Mouse (Mus musculus): ENCODE measurements around the gene Gm32802. TPM values are rescaled to one million over a fixed set of nuclear protein-coding genes. Genes with fewer than 3 reads are reported as not detected.
"Not testable (repeated sequence)": the region's sequence is repeated elsewhere in the genome, so short reads cannot be mapped to it uniquely, and the experiment has no call there.

Gm32802 gene
- not detected in 2 replicates for polyA plus RNA-seq (2012)

GRCm38 (mm10) chr10:118258388-118258787 is at the start of gene Gm32802:
Gene Gm32802, plus strand, starts transcription at chr10:118258688.
- not testable (repeated sequence) for H3K4me1 ChIP-seq (ENCODE audit: control insufficient read depth); H3K36me3 ChIP-seq (ENCODE audit: control insufficient read depth); H3K27me3 ChIP-seq (ENCODE audit: control insufficient read depth); H3K4me3 ChIP-seq (replicated peaks); H3K9me3 ChIP-seq (ENCODE audit: control insufficient read depth, low read length)

GRCm38 (mm10) chr10:118215719-118216393 is 42.6 kb upstream of the Gm32802 start:
- not testable (repeated sequence) for H3K4me3 ChIP-seq (replicated peaks); H3K4me1 ChIP-seq (ENCODE audit: control insufficient read depth); H3K27me3 ChIP-seq (ENCODE audit: control insufficient read depth); H3K9me3 ChIP-seq (ENCODE audit: control insufficient read depth, low read length); H3K36me3 ChIP-seq (ENCODE audit: control insufficient read depth)

GRCm38 (mm10) chr10:118227629-118228028 is 30.9 kb upstream of the Gm32802 start:
- not testable (repeated sequence) for H3K36me3 ChIP-seq (ENCODE audit: control insufficient read depth); H3K27me3 ChIP-seq (ENCODE audit: control insufficient read depth); H3K9me3 ChIP-seq (ENCODE audit: control insufficient read depth, low read length); H3K4me3 ChIP-seq (replicated peaks); H3K4me1 ChIP-seq (ENCODE audit: control insufficient read depth)

GRCm38 (mm10) chr10:118232607-118233006 is 25.9 kb upstream of the Gm32802 start:
- H3K27me3 ChIP-seq (ENCODE audit: control insufficient read depth); H3K9me3 ChIP-seq (ENCODE audit: control insufficient read depth, low read length); H3K4me1 ChIP-seq (ENCODE audit: control insufficient read depth); H3K36me3 ChIP-seq (ENCODE audit: control insufficient read depth); H3K4me3 ChIP-seq (replicated peaks): not testable (repeated sequence)

DNA sequence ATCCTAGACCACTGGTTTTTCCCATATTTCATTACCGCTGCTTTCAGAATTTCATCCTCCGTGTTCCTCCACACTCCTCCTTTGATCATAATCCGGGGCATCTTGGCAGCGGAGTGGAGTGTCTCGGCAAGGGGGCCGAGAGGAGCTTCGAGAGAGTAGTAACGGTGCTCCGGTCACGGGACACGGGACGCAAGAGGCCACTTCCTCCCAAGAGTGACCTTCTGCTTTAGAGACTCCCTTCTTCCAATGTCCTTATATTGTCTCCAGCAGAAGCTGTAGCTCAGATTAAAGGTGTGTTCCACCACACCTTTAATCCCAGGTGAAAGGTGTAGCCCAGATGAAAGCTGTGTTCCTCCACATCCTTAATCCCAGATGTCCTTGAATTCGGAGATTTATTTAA is 17.8 kb upstream of the Gm32802 start, which contains the start of gene Gm32717:
Gene Gm32717, minus strand, starts transcription at position 101 of the 400 bp plus-strand sequence.
- H3K27me3 ChIP-seq (ENCODE audit: control insufficient read depth); H3K36me3 ChIP-seq (ENCODE audit: control insufficient read depth); H3K4me1 ChIP-seq (ENCODE audit: control insufficient read depth); H3K4me3 ChIP-seq (replicated peaks); H3K9me3 ChIP-seq (ENCODE audit: control insufficient read depth, low read length): not testable (repeated sequence)

- H3K27me3 ChIP-seq (ENCODE audit: control insufficient read depth); H3K36me3 ChIP-seq (ENCODE audit: control insufficient read depth); H3K9me3 ChIP-seq (ENCODE audit: control insufficient read depth, low read length); H3K4me1 ChIP-seq (ENCODE audit: control insufficient read depth); H3K4me3 ChIP-seq (replicated peaks): not testable (repeated sequence)
Observed at GRCm38 (mm10) chr10:118249006-118249595, 9.4 kb upstream of the Gm32802 start.

GRCm38 (mm10) chr10:118250852-118251295 is 7.6 kb upstream of the Gm32802 start:
- no peaks in the 10 kb centered on the region for H3K27me3 ChIP-seq (ENCODE audit: control insufficient read depth)
- H3K4me3 ChIP-seq (replicated peaks): no peak overlapping the region
- H3K36me3 ChIP-seq (ENCODE audit: control insufficient read depth): no peaks in the 10 kb centered on the region
- H3K4me1 ChIP-seq (ENCODE audit: control insufficient read depth): no peaks in the 10 kb centered on the region
- TF ChIP-seq TAL1 (IDR thresholded peaks at IDR 0.05; ENCODE audit: low read length) (no peak), GATA1 (IDR thresholded peaks at IDR 0.05; ENCODE audit: low read length) (no peak)
- H3K9me3 ChIP-seq (ENCODE audit: control insufficient read depth, low read length): no peaks in the 10 kb centered on the region; the same call in 1 of the 2 replicates

- H3K36me3 ChIP-seq (ENCODE audit: control insufficient read depth); H3K4me3 ChIP-seq (replicated peaks); H3K4me1 ChIP-seq (ENCODE audit: control insufficient read depth); H3K27me3 ChIP-seq (ENCODE audit: control insufficient read depth); H3K9me3 ChIP-seq (ENCODE audit: control insufficient read depth, low read length): not testable (repeated sequence)
Observed at GRCm38 (mm10) chr10:118268812-118269211, 10.3 kb downstream of the Gm32802 start.

DNA sequence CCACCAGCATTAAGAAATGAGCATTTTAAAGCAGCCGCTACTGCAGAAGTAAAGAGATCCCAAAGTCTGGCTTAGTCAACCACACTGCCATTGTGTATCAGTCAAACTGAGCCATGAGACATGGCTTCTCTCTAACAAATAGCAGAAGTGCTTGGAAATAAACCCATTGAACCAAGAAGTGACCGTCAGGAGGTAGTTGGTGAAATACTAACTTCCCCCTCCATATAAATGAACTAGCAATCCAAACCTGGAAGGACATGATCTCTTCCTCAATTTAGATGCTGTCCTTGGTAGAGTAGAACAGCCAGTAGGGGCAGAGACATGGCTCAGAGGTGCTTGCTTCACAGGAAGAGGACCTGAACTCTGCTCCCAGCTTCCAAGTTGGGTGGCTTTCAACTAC is 12.9 kb downstream of the Gm32802 start:
- not testable (repeated sequence) for H3K9me3 ChIP-seq (ENCODE audit: control insufficient read depth, low read length); H3K4me3 ChIP-seq (replicated peaks); H3K27me3 ChIP-seq (ENCODE audit: control insufficient read depth); H3K36me3 ChIP-seq (ENCODE audit: control insufficient read depth); H3K4me1 ChIP-seq (ENCODE audit: control insufficient read depth)

GRCm38 (mm10) chr10:118278069-118278468 is 19.6 kb downstream of the Gm32802 start:
- not testable (repeated sequence) for H3K36me3 ChIP-seq (ENCODE audit: control insufficient read depth); H3K9me3 ChIP-seq (ENCODE audit: control insufficient read depth, low read length); H3K4me3 ChIP-seq (replicated peaks); H3K27me3 ChIP-seq (ENCODE audit: control insufficient read depth); H3K4me1 ChIP-seq (ENCODE audit: control insufficient read depth)

DNA sequence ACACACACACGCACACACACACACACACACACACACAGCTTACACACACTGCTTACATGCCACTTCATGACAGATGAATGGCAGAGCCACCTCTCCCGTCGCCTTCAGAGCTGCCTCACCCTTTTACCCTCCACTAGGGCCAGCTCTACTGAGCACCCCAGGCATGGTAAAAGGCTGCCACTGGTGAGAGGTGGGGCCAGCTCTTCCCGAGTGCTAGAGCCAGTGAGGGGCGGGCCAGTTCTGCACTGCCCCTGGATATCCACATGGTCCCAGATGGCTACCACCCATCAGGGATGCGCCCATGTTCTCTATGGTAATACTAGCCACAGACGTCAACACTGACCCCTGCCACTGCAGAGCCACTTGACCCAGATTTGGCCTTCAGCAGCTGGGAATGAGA is 24.1 kb downstream of the Gm32802 start:
- H3K36me3 ChIP-seq (ENCODE audit: control insufficient read depth); H3K9me3 ChIP-seq (ENCODE audit: control insufficient read depth, low read length); H3K27me3 ChIP-seq (ENCODE audit: control insufficient read depth); H3K4me3 ChIP-seq (replicated peaks); H3K4me1 ChIP-seq (ENCODE audit: control insufficient read depth): not testable (repeated sequence)

DNA sequence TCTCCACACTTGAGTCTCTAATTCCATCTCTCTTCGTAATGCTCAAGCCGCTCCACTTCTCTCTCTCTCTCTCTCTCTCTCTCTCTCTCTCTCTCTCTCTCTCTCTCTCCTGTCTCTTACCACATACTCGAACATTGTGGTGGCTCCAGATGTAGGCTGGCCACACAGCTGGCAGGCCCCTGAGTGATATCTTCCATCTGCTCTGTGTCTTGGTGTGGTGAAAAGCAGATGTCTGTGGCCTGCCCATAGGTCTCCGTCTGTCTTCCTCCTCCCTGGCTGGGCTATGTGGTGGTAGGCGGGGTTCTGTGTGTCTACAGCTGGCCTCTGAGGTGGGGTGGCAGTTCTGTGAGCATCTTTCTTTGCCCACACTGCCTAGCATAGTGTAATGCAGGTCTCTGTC is 24.5 kb downstream of the Gm32802 start:
- not testable (repeated sequence) for H3K9me3 ChIP-seq (ENCODE audit: control insufficient read depth, low read length); H3K4me3 ChIP-seq (replicated peaks); H3K4me1 ChIP-seq (ENCODE audit: control insufficient read depth); H3K36me3 ChIP-seq (ENCODE audit: control insufficient read depth); H3K27me3 ChIP-seq (ENCODE audit: control insufficient read depth)

Measured in erythroblast, embryonic 14.5 days (primary cell).